Mouse (Mus musculus): Measurements from ENCODE around the gene AW011738.

DNA sequence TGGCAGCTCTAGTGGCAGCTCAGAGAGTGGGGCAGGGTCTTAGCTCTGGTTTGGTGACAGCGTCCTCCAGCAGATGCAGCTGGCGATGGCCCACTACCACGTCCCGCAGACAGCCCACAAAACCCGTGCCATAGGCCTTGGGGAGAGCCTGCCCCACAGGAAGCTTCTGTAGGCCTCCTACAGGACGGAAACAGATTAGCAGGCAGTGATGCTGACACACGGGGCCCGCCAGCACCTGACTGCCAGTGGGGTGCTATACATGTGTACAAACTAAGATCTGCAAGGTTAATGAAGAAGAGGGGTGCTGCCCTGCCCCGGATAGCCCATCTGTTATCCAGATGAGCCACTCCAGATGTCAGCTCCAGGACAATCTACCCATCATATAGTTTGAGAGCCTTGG is 36.6 kb upstream of the AW011738 start:
- TF ChIP-seq CTCF (IDR thresholded peaks at IDR 0.05; ENCODE audit: borderline replicate concordance, insufficient read depth, low read depth, low read length): no peak
- TF ChIP-seq POLR2A (IDR thresholded peaks at IDR 0.05; ENCODE audit: borderline replicate concordance, insufficient read depth, low read length): no peak

Measured in cerebellum, adult 2 months (tissue).